Mouse (Mus musculus): ENCODE measurements around the gene Dpp6. TPM values are rescaled to one million over a fixed set of nuclear protein-coding genes. Genes with fewer than 3 reads are reported as not detected.

The Dpp6 gene
- polyA plus RNA-seq, 1 experiment from 2014 or later = 42.0 TPM

- no peak overlapping the region for H3K9ac ChIP-seq (replicated peaks; ENCODE audit: low read depth, low read length)
- H3K4me3 ChIP-seq (replicated peaks; ENCODE audit: low read length) = no peak overlapping the region
- 0 out of 2 replicates have a peak, but pooled peaks have one; percentile 15 for ATAC-seq
- no peaks in the 10 kb centered on the region for H3K27me3 ChIP-seq (replicated peaks; ENCODE audit: control insufficient read depth, insufficient read depth, low read length)
- no peak overlapping the region for H3K4me2 ChIP-seq (ENCODE audit: low read length)
- no peak overlapping the region for H3K27ac ChIP-seq (ENCODE audit: low read length)
- H3K4me1 ChIP-seq (replicated peaks; ENCODE audit: control insufficient read depth, insufficient read depth, low read length) = peaks cover 4% of the 10 kb centered on the region; the same call in 1 of the 2 replicates
- WGBS = 34% methylated on average over 3 of the region's 3 CpGs
- H3K9me3 ChIP-seq (ENCODE audit: control insufficient read depth, low read length) = no peaks in the 10 kb centered on the region
- H3K36me3 ChIP-seq (ENCODE audit: control insufficient read depth, insufficient read depth) = no peaks in the 10 kb centered on the region
Measured at GRCm38 (mm10) chr5:27133196-27133595, 316.2 kb downstream of the Dpp6 start.

- Histone ChIP-seq H3K36me3 (ENCODE audit: control insufficient read depth, insufficient read depth) (no peaks in the 10 kb centered on the region), H3K9me3 (ENCODE audit: control insufficient read depth, low read length) (no peaks in the 10 kb centered on the region), H3K4me3 (replicated peaks; ENCODE audit: low read length) (no peak overlapping the region), H3K27ac (ENCODE audit: low read length) (no peak overlapping the region), H3K9ac (replicated peaks; ENCODE audit: low read depth, low read length) (no peak overlapping the region), H3K4me2 (ENCODE audit: low read length) (no peak overlapping the region), H3K4me1 (replicated peaks; ENCODE audit: control insufficient read depth, insufficient read depth, low read length) (peaks cover 4% of the 10 kb centered on the region; the same call in 1 of the 2 replicates), H3K27me3 (replicated peaks; ENCODE audit: control insufficient read depth, insufficient read depth, low read length) (no peaks in the 10 kb centered on the region)
- ATAC-seq = no peak
- 73% methylated on average over 2 of the region's 2 CpGs for whole genome bisulfite sequencing
Measured at GRCm38 (mm10) chr5:27134436-27135005, 317.5 kb downstream of the Dpp6 start.

GRCm38 (mm10) chr5:27147397-27147945 is 330.5 kb downstream of the Dpp6 start:
- 81% methylated on average over 6 of the region's 6 CpGs for WGBS
- H3K27ac ChIP-seq (ENCODE audit: low read length) = no peak overlapping the region
- peaks cover 2% of the 10 kb centered on the region; the same call in 1 of the 2 replicates for H3K9me3 ChIP-seq (ENCODE audit: control insufficient read depth, low read length)
- H3K27me3 ChIP-seq (replicated peaks; ENCODE audit: control insufficient read depth, insufficient read depth, low read length) = no peaks in the 10 kb centered on the region
- no peak overlapping the region for H3K9ac ChIP-seq (replicated peaks; ENCODE audit: low read depth, low read length)
- H3K4me2 ChIP-seq (ENCODE audit: low read length) = no peak overlapping the region
- H3K36me3 ChIP-seq (ENCODE audit: control insufficient read depth, insufficient read depth) = no peaks in the 10 kb centered on the region
- H3K4me1 ChIP-seq (replicated peaks; ENCODE audit: control insufficient read depth, insufficient read depth, low read length) = no peaks in the 10 kb centered on the region
- ATAC-seq = no peak
- H3K4me3 ChIP-seq (replicated peaks; ENCODE audit: low read length) = no peak overlapping the region

DNA sequence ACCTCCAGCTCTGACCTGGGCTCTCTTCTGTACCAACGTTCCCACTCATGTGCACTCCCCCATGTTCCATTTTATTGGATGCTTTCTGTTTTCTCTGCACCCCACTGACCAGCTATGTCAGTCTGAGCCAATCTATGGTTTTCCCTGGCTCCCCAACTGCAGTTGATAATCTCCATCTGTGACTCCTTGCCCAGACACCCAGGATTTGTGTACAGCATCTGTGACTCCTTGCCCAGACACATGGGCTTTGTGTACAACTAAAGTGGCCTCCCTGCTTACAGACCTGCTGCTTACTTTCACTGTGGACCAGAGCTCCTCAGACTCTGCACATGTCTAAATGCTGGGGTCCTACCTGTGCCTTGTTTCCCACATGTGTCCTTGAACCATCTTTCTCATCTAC is 334.0 kb downstream of the Dpp6 start:
- Histone ChIP-seq H3K4me3 (replicated peaks; ENCODE audit: low read length) (no peak overlapping the region), H3K4me2 (ENCODE audit: low read length) (no peak overlapping the region), H3K27me3 (replicated peaks; ENCODE audit: control insufficient read depth, insufficient read depth, low read length) (no peaks in the 10 kb centered on the region), H3K36me3 (ENCODE audit: control insufficient read depth, insufficient read depth) (no peaks in the 10 kb centered on the region), H3K27ac (ENCODE audit: low read length) (no peak overlapping the region), H3K4me1 (replicated peaks; ENCODE audit: control insufficient read depth, insufficient read depth, low read length) (no peaks in the 10 kb centered on the region), H3K9me3 (ENCODE audit: control insufficient read depth, low read length) (no peaks in the 10 kb centered on the region), H3K9ac (replicated peaks; ENCODE audit: low read depth, low read length) (no peak overlapping the region)
- 83% methylated on average over 1 of the region's 1 CpGs for WGBS
- no peak for ATAC-seq

- Histone ChIP-seq H3K27ac (ENCODE audit: low read length) (no peak overlapping the region), H3K9me3 (ENCODE audit: control insufficient read depth, low read length) (no peaks in the 10 kb centered on the region), H3K4me3 (replicated peaks; ENCODE audit: low read length) (no peak overlapping the region), H3K9ac (replicated peaks; ENCODE audit: low read depth, low read length) (no peak overlapping the region), H3K36me3 (ENCODE audit: control insufficient read depth, insufficient read depth) (no peaks in the 10 kb centered on the region), H3K27me3 (replicated peaks; ENCODE audit: control insufficient read depth, insufficient read depth, low read length) (no peaks in the 10 kb centered on the region), H3K4me2 (ENCODE audit: low read length) (no peak overlapping the region), H3K4me1 (replicated peaks; ENCODE audit: control insufficient read depth, insufficient read depth, low read length) (no peaks in the 10 kb centered on the region)
- no peak for ATAC-seq
- 74% methylated on average over 3 of the region's 3 CpGs for WGBS
Measured at GRCm38 (mm10) chr5:27155671-27156070, 338.7 kb downstream of the Dpp6 start.

- no peak for ATAC-seq
- no peak overlapping the region for H3K9ac ChIP-seq (replicated peaks; ENCODE audit: low read depth, low read length)
- no peaks in the 10 kb centered on the region for H3K27me3 ChIP-seq (replicated peaks; ENCODE audit: control insufficient read depth, insufficient read depth, low read length)
- 31% methylated on average over 2 of the region's 2 CpGs for WGBS
- H3K4me3 ChIP-seq (replicated peaks; ENCODE audit: low read length) = no peak overlapping the region
- H3K36me3 ChIP-seq (ENCODE audit: control insufficient read depth, insufficient read depth) = no peaks in the 10 kb centered on the region
- no peak overlapping the region for H3K27ac ChIP-seq (ENCODE audit: low read length)
- no peak overlapping the region for H3K4me2 ChIP-seq (ENCODE audit: low read length)
- H3K9me3 ChIP-seq (ENCODE audit: control insufficient read depth, low read length) = no peaks in the 10 kb centered on the region
- H3K4me1 ChIP-seq (replicated peaks; ENCODE audit: control insufficient read depth, insufficient read depth, low read length) = no peaks in the 10 kb centered on the region
Measured at GRCm38 (mm10) chr5:27156366-27156765, 339.4 kb downstream of the Dpp6 start.

- Histone ChIP-seq H3K4me1 (replicated peaks; ENCODE audit: control insufficient read depth, insufficient read depth, low read length) (no peaks in the 10 kb centered on the region), H3K9ac (replicated peaks; ENCODE audit: low read depth, low read length) (no peak overlapping the region), H3K27ac (ENCODE audit: low read length) (no peak overlapping the region), H3K36me3 (ENCODE audit: control insufficient read depth, insufficient read depth) (no peaks in the 10 kb centered on the region), H3K4me3 (replicated peaks; ENCODE audit: low read length) (no peak overlapping the region), H3K4me2 (ENCODE audit: low read length) (no peak overlapping the region), H3K9me3 (ENCODE audit: control insufficient read depth, low read length) (no peaks in the 10 kb centered on the region), H3K27me3 (replicated peaks; ENCODE audit: control insufficient read depth, insufficient read depth, low read length) (no peaks in the 10 kb centered on the region)
- 65% methylated on average over 11 of the region's 11 CpGs for WGBS
- ATAC-seq = no peak
Measured at GRCm38 (mm10) chr5:27161122-27161645, 344.2 kb downstream of the Dpp6 start.

GRCm38 (mm10) chr5:27168550-27168949 is 351.5 kb downstream of the Dpp6 start:
- ATAC-seq = 0 out of 2 replicates have a peak, but pooled peaks have one; percentile 31
- WGBS = 79% methylated on average over 1 of the region's 1 CpGs
- H3K27ac ChIP-seq (ENCODE audit: low read length) = no peak overlapping the region
- no peaks in the 10 kb centered on the region for H3K27me3 ChIP-seq (replicated peaks; ENCODE audit: control insufficient read depth, insufficient read depth, low read length)
- H3K4me1 ChIP-seq (replicated peaks; ENCODE audit: control insufficient read depth, insufficient read depth, low read length) = no peaks in the 10 kb centered on the region
- no peak overlapping the region for H3K4me2 ChIP-seq (ENCODE audit: low read length)
- H3K36me3 ChIP-seq (ENCODE audit: control insufficient read depth, insufficient read depth) = no peaks in the 10 kb centered on the region
- no peak overlapping the region for H3K4me3 ChIP-seq (replicated peaks; ENCODE audit: low read length)
- no peaks in the 10 kb centered on the region for H3K9me3 ChIP-seq (ENCODE audit: control insufficient read depth, low read length)
- no peak overlapping the region for H3K9ac ChIP-seq (replicated peaks; ENCODE audit: low read depth, low read length)

GRCm38 (mm10) chr5:27184963-27185362 is 368.0 kb downstream of the Dpp6 start:
- Histone ChIP-seq H3K4me2 (ENCODE audit: low read length) (no peak overlapping the region), H3K9ac (replicated peaks; ENCODE audit: low read depth, low read length) (no peak overlapping the region), H3K27me3 (replicated peaks; ENCODE audit: control insufficient read depth, insufficient read depth, low read length) (no peaks in the 10 kb centered on the region), H3K4me3 (replicated peaks; ENCODE audit: low read length) (no peak overlapping the region), H3K36me3 (ENCODE audit: control insufficient read depth, insufficient read depth) (no peaks in the 10 kb centered on the region), H3K4me1 (replicated peaks; ENCODE audit: control insufficient read depth, insufficient read depth, low read length) (no peaks in the 10 kb centered on the region), H3K9me3 (ENCODE audit: control insufficient read depth, low read length) (no peaks in the 10 kb centered on the region), H3K27ac (ENCODE audit: low read length) (no peak overlapping the region)
- 84% methylated on average over 4 of the region's 4 CpGs for WGBS
- no peak for ATAC-seq

Measured in forebrain, embryonic 16.5 days (tissue).